Mouse (Mus musculus) intestine, embryonic 14.5 days (tissue): Measurements from ENCODE around the gene Pygb. TPM values are rescaled to one million over a fixed set of nuclear protein-coding genes. Genes with fewer than 3 reads are reported as not detected.

ENCODE experiments used
- ATAC-seq: fragments of 200-750 bp; cut with Nextera tagmentation; replicated peaks from 2 replicates; pipeline ENCODE4 v1.8.0; 2017; ENCODE audit warnings: low read depth, moderate number of reproducible peaks, moderate TSS enrichment, moderate library complexity; ENCODE audit not compliant: low FRiP score, low TSS enrichment
- DNase-seq: peaks from one replicate; pipeline ENCODE4 v3.0.0-alpha.2; 2018; ENCODE audit warnings: low spot score
- H3K27ac ChIP-seq: fragments of 300-500 bp; sonication (generic); 2 replicates; pipeline ENCODE4 v1.5.1; 2014; ENCODE audit warnings: low read depth, mild to moderate bottlenecking, control low read depth
- H3K27me3 ChIP-seq: fragments of 300-500 bp; sonication (generic); replicated peaks from 2 replicates; pipeline ENCODE4 v1.6.1; 2014; ENCODE audit warnings: low read length, control low read depth; ENCODE audit not compliant: control insufficient read depth, insufficient read depth
- H3K36me3 ChIP-seq: fragments of 300-500 bp; sonication (generic); 2 replicates; pipeline ENCODE4 v1.6.1; 2014; ENCODE audit warnings: low read length, control low read depth; ENCODE audit not compliant: control insufficient read depth, insufficient read depth
- H3K4me1 ChIP-seq: fragments of 300-500 bp; sonication (generic); replicated peaks from 2 replicates; pipeline ENCODE4 v1.6.1; 2014; ENCODE audit warnings: low read length, control low read depth, mixed read lengths; ENCODE audit not compliant: control insufficient read depth, insufficient read depth
- H3K4me2 ChIP-seq: fragments of 300-500 bp; sonication (generic); 2 replicates; pipeline ENCODE4 v1.6.1; 2014; ENCODE audit warnings: low read length
- H3K4me3 ChIP-seq: fragments of 300-500 bp; sonication (generic); 2 replicates; pipeline ENCODE4 v1.5.1; 2014; ENCODE audit warnings: low read depth, low read length, control low read depth, mixed read lengths
- H3K9ac ChIP-seq: fragments of 300-500 bp; sonication (generic); 2 replicates; pipeline ENCODE4 v1.6.1; 2014; ENCODE audit warnings: mild to moderate bottlenecking, low read length
- H3K9me3 ChIP-seq: fragments of 300-500 bp; sonication (generic); 2 replicates; pipeline ENCODE4 v1.6.1; 2016; ENCODE audit warnings: low read length, control low read depth; ENCODE audit not compliant: control insufficient read depth
- WGBS: fragments of 180-500 bp; shearing (Covaris S2); extraction: QIAGEN DNeasy Blood & Tissue Kit; methylation state at CpG from one replicate; pipeline ENCODE4 v1.1.7; 2014; 5-methylcytosine and 5-hydroxymethylcytosine counted together
- polyA plus RNA-seq: library from polyadenylated mRNA; unstranded; fragments of >200 nt; fragmentation: Nextera tagmentation; extraction: Ambion mirVana; gene quantifications from 2 replicates; pipeline ENCODE4 v1.2.1, GENCODE M21; 2014

Gene Pygb
- polyA plus RNA-seq, 1 experiment from 2014 or later: 69.5 TPM

- Histone ChIP-seq H3K9ac (no peak overlapping the region), H3K36me3 (no peaks in the 10 kb centered on the region; the same call in 1 of the 2 replicates), H3K4me2 (no peak overlapping the region), H3K4me1 (no peaks in the 10 kb centered on the region), H3K27me3 (no peaks in the 10 kb centered on the region), H3K4me3 (no peak overlapping the region), H3K27ac (no peak overlapping the region), H3K9me3 (no peaks in the 10 kb centered on the region)
- 82% methylated on average over 11 of the region's 11 CpGs for WGBS
- ATAC-seq (no peak), DNase-seq (no peak)
Observed at GRCm38 (mm10) chr2:150859709-150860470, 73.4 kb downstream of the Pygb start.

- no peaks in the 10 kb centered on the region for H3K9me3 ChIP-seq
- H3K4me2 ChIP-seq: no peak overlapping the region
- WGBS: 94% methylated on average over 2 of the region's 2 CpGs
- H3K27ac ChIP-seq: no peak overlapping the region
- H3K36me3 ChIP-seq: no peaks in the 10 kb centered on the region; the same call in 1 of the 2 replicates
- DNase-seq (no peak), ATAC-seq (no peak)
- H3K4me1 ChIP-seq: no peaks in the 10 kb centered on the region
- no peak overlapping the region for H3K9ac ChIP-seq
- H3K27me3 ChIP-seq: no peaks in the 10 kb centered on the region
- H3K4me3 ChIP-seq: no peak overlapping the region
Observed at GRCm38 (mm10) chr2:150861128-150861527, 74.6 kb downstream of the Pygb start.

GRCm38 (mm10) chr2:150867021-150867420, 80.5 kb downstream of the Pygb start:
- ATAC-seq: no peak
- H3K9me3 ChIP-seq: no peaks in the 10 kb centered on the region
- WGBS: 96% methylated on average over 2 of the region's 2 CpGs
- H3K4me3 ChIP-seq: no peak overlapping the region
- H3K27me3 ChIP-seq: no peaks in the 10 kb centered on the region
- no peak for DNase-seq
- H3K36me3 ChIP-seq: no peaks in the 10 kb centered on the region
- no peak overlapping the region for H3K9ac ChIP-seq
- no peak overlapping the region for H3K27ac ChIP-seq
- H3K4me1 ChIP-seq: no peaks in the 10 kb centered on the region
- H3K4me2 ChIP-seq: no peak overlapping the region

- Histone ChIP-seq H3K36me3 (no peaks in the 10 kb centered on the region), H3K9ac (no peak overlapping the region), H3K4me3 (no peak overlapping the region), H3K9me3 (no peaks in the 10 kb centered on the region), H3K4me1 (no peaks in the 10 kb centered on the region), H3K27ac (no peak overlapping the region), H3K27me3 (no peaks in the 10 kb centered on the region), H3K4me2 (no peak overlapping the region)
- ATAC-seq (no peak), DNase-seq (no peak)
- 90% methylated on average over 1 of the region's 1 CpGs for WGBS
Observed at GRCm38 (mm10) chr2:150869446-150869845, 82.9 kb downstream of the Pygb start.

GRCm38 (mm10) chr2:150874508-150874907, 88.0 kb downstream of the Pygb start:
- Histone ChIP-seq H3K4me3 (no peak overlapping the region), H3K4me1 (no peaks in the 10 kb centered on the region), H3K9ac (no peak overlapping the region), H3K27me3 (no peaks in the 10 kb centered on the region), H3K27ac (no peak overlapping the region), H3K36me3 (no peaks in the 10 kb centered on the region), H3K4me2 (no peak overlapping the region), H3K9me3 (no peaks in the 10 kb centered on the region)
- no peak for ATAC-seq
- no peak for DNase-seq
- 88% methylated on average over 1 of the region's 1 CpGs for WGBS

- Histone ChIP-seq H3K36me3 (no peaks in the 10 kb centered on the region), H3K4me3 (no peak overlapping the region), H3K9me3 (no peaks in the 10 kb centered on the region), H3K27me3 (no peaks in the 10 kb centered on the region), H3K9ac (no peak overlapping the region), H3K4me1 (no peaks in the 10 kb centered on the region), H3K4me2 (no peak overlapping the region), H3K27ac (no peak overlapping the region)
- WGBS: 98% methylated on average over 1 of the region's 1 CpGs
- ATAC-seq: no peak
- no peak for DNase-seq
Observed at GRCm38 (mm10) chr2:150875226-150875625, 88.7 kb downstream of the Pygb start.

- 90% methylated on average over 4 of the region's 4 CpGs for WGBS
- no peak overlapping the region for H3K4me3 ChIP-seq
- no peak overlapping the region for H3K9ac ChIP-seq
- H3K36me3 ChIP-seq: no peaks in the 10 kb centered on the region
- no peaks in the 10 kb centered on the region for H3K9me3 ChIP-seq
- DNase-seq (no peak), ATAC-seq (no peak)
- no peaks in the 10 kb centered on the region for H3K27me3 ChIP-seq
- no peak overlapping the region for H3K4me2 ChIP-seq
- no peak overlapping the region for H3K27ac ChIP-seq
- H3K4me1 ChIP-seq: no peaks in the 10 kb centered on the region
Observed at GRCm38 (mm10) chr2:150877561-150877960, 91.0 kb downstream of the Pygb start.
